Mouse (Mus musculus) hindbrain, embryonic 13.5 days (tissue): ENCODE measurements at regions not wholly inside any gene's neighbourhood (a gene's known extent, or its start where the extent isn't known, plus 50 kb on each side); places are given as distances from the start of the nearest gene placed in this dataset.

Experiments
- ATAC-seq: fragments of 200-750 bp; cut with Nextera tagmentation; 2 replicates; pipeline ENCODE4 v1.8.0; 2017; ENCODE audit warnings: moderate TSS enrichment; ENCODE audit not compliant: low FRiP score
- H3K27ac ChIP-seq: fragments of 300-500 bp; sonication (generic); 2 replicates; pipeline ENCODE4 v1.5.1; 2015; ENCODE audit warnings: inconsistent platforms, mild to moderate bottlenecking, moderate library complexity
- H3K27me3 ChIP-seq: fragments of 300-500 bp; sonication (generic); 2 replicates; pipeline ENCODE4 v1.6.1; 2015; ENCODE audit warnings: mild to moderate bottlenecking, inconsistent platforms
- H3K36me3 ChIP-seq: fragments of 300-500 bp; sonication (generic); 2 replicates; pipeline ENCODE4 v1.6.1; 2015; ENCODE audit warnings: mild to moderate bottlenecking, inconsistent platforms
- H3K4me1 ChIP-seq: fragments of 300-500 bp; sonication (generic); replicated peaks from 2 replicates; pipeline ENCODE4 v1.6.1; 2015; ENCODE audit warnings: inconsistent platforms
- H3K4me2 ChIP-seq: fragments of 300-500 bp; sonication (generic); 2 replicates; pipeline ENCODE4 v1.6.1; 2015; ENCODE audit warnings: inconsistent platforms, mild to moderate bottlenecking, moderate library complexity
- H3K4me3 ChIP-seq: fragments of 300-500 bp; sonication (generic); 2 replicates; pipeline ENCODE4 v1.5.1; 2015; ENCODE audit warnings: mild to moderate bottlenecking, inconsistent platforms
- H3K9ac ChIP-seq: fragments of 300-500 bp; sonication (generic); 2 replicates; pipeline ENCODE4 v1.6.1; 2015; ENCODE audit warnings: mild to moderate bottlenecking, inconsistent platforms
- H3K9me3 ChIP-seq: fragments of 300-500 bp; sonication (generic); 2 replicates; pipeline ENCODE4 v1.6.1; 2016; ENCODE audit warnings: inconsistent platforms
- WGBS: fragments of 180-500 bp; shearing (Covaris S2); methylation state at CpG from one replicate; pipeline ENCODE4 v1.1.7; 2015; 5-methylcytosine and 5-hydroxymethylcytosine counted together

- Histone ChIP-seq H3K9ac (no peak overlapping the region), H3K4me1 (no peaks in the 10 kb centered on the region; the same call in 1 of the 2 replicates), H3K4me2 (no peak overlapping the region), H3K9me3 (no peaks in the 10 kb centered on the region), H3K36me3 (no peaks in the 10 kb centered on the region), H3K27ac (no peak overlapping the region), H3K27me3 (no peaks in the 10 kb centered on the region), H3K4me3 (no peak overlapping the region)
- no peak for ATAC-seq
- WGBS = 87% methylated on average over 2 of the region's 2 CpGs
Observed at GRCm38 (mm10) chr1:193644506-193644905, 274.4 kb upstream of the Camk1g start.

GRCm38 (mm10) chr1:193636451-193636850 is 266.4 kb upstream of the Camk1g start:
- no peak overlapping the region for H3K9ac ChIP-seq
- no peak overlapping the region for H3K4me2 ChIP-seq
- ATAC-seq = no peak
- H3K27me3 ChIP-seq = no peaks in the 10 kb centered on the region
- H3K27ac ChIP-seq = no peak overlapping the region
- 90% methylated on average over 5 of the region's 5 CpGs for WGBS
- H3K9me3 ChIP-seq = no peaks in the 10 kb centered on the region
- peaks cover 6% of the 10 kb centered on the region; the same call in 1 of the 2 replicates for H3K4me1 ChIP-seq
- no peak overlapping the region for H3K4me3 ChIP-seq
- H3K36me3 ChIP-seq = no peaks in the 10 kb centered on the region

GRCm38 (mm10) chr1:193632115-193632514 is 262.0 kb upstream of the Camk1g start:
- no peaks in the 10 kb centered on the region for H3K9me3 ChIP-seq
- ATAC-seq = no peak
- H3K36me3 ChIP-seq = no peaks in the 10 kb centered on the region
- H3K4me3 ChIP-seq = no peak overlapping the region
- no peak overlapping the region for H3K9ac ChIP-seq
- no peak overlapping the region for H3K4me2 ChIP-seq
- 91% methylated on average over 2 of the region's 2 CpGs for WGBS
- no peaks in the 10 kb centered on the region for H3K27me3 ChIP-seq
- H3K27ac ChIP-seq = no peak overlapping the region
- peaks cover 17% of the 10 kb centered on the region for H3K4me1 ChIP-seq

- Histone ChIP-seq H3K9me3 (no peaks in the 10 kb centered on the region), H3K27me3 (no peaks in the 10 kb centered on the region), H3K27ac (no peak overlapping the region), H3K9ac (no peak overlapping the region), H3K4me1 (peaks cover 26% of the 10 kb centered on the region), H3K36me3 (no peaks in the 10 kb centered on the region), H3K4me2 (no peak overlapping the region), H3K4me3 (no peak overlapping the region)
- no peak for ATAC-seq
- 70% methylated on average over 2 of the region's 2 CpGs for WGBS
Observed at GRCm38 (mm10) chr1:193629887-193630286, 259.8 kb upstream of the Camk1g start.

GRCm38 (mm10) chr1:193626924-193627849 is 257.1 kb upstream of the Camk1g start:
- Histone ChIP-seq H3K27ac (peak overlapping the region; percentile 80), H3K9me3 (no peaks in the 10 kb centered on the region), H3K27me3 (no peaks in the 10 kb centered on the region), H3K4me1 (peaks cover 26% of the 10 kb centered on the region), H3K36me3 (no peaks in the 10 kb centered on the region), H3K4me2 (peak overlapping the region; percentile 11; the same call in 1 of the 2 replicates), H3K4me3 (no peak overlapping the region), H3K9ac (no peak overlapping the region; the same call in 1 of the 2 replicates)
- peak; percentile 69; the same call in 1 of the 2 replicates for ATAC-seq
- WGBS = 42% methylated on average over 16 of the region's 16 CpGs

GRCm38 (mm10) chr1:193625101-193625956 is 255.2 kb upstream of the Camk1g start:
- H3K27ac ChIP-seq = no peak overlapping the region
- H3K27me3 ChIP-seq = no peaks in the 10 kb centered on the region
- H3K4me3 ChIP-seq = no peak overlapping the region
- H3K9me3 ChIP-seq = no peaks in the 10 kb centered on the region
- peaks cover 26% of the 10 kb centered on the region for H3K4me1 ChIP-seq
- no peaks in the 10 kb centered on the region for H3K36me3 ChIP-seq
- WGBS = 39% methylated on average over 9 of the region's 9 CpGs
- H3K9ac ChIP-seq = no peak overlapping the region
- no peak overlapping the region for H3K4me2 ChIP-seq
- no peak for ATAC-seq

- Histone ChIP-seq H3K27me3 (no peaks in the 10 kb centered on the region), H3K4me1 (peaks cover 29% of the 10 kb centered on the region), H3K4me3 (no peak overlapping the region), H3K9ac (no peak overlapping the region), H3K27ac (no peak overlapping the region), H3K9me3 (no peaks in the 10 kb centered on the region), H3K36me3 (no peaks in the 10 kb centered on the region), H3K4me2 (no peak overlapping the region)
- WGBS = 87% methylated on average over 3 of the region's 3 CpGs
- no peak for ATAC-seq
Observed at GRCm38 (mm10) chr1:193623571-193623970, 253.5 kb upstream of the Camk1g start.

- Histone ChIP-seq H3K4me2 (no peak overlapping the region), H3K4me1 (peaks cover 17% of the 10 kb centered on the region), H3K9me3 (no peaks in the 10 kb centered on the region), H3K27me3 (no peaks in the 10 kb centered on the region), H3K9ac (no peak overlapping the region), H3K27ac (peak overlapping the region; percentile 77), H3K4me3 (no peak overlapping the region), H3K36me3 (no peaks in the 10 kb centered on the region)
- WGBS = 50% methylated on average over 8 of the region's 8 CpGs
- 0 out of 2 replicates have a peak, but pooled peaks have one; percentile 28 for ATAC-seq
Observed at GRCm38 (mm10) chr1:193618250-193618649, 248.2 kb upstream of the Camk1g start.

GRCm38 (mm10) chr1:193610471-193610870 is 240.4 kb upstream of the Camk1g start:
- peaks cover 13% of the 10 kb centered on the region for H3K4me1 ChIP-seq
- H3K27me3 ChIP-seq = no peaks in the 10 kb centered on the region
- H3K4me3 ChIP-seq = no peak overlapping the region
- no peaks in the 10 kb centered on the region for H3K9me3 ChIP-seq
- H3K36me3 ChIP-seq = no peaks in the 10 kb centered on the region
- H3K4me2 ChIP-seq = no peak overlapping the region
- no peak overlapping the region for H3K9ac ChIP-seq
- H3K27ac ChIP-seq = no peak overlapping the region
- 0 out of 2 replicates have a peak, but pooled peaks have one; percentile 24 for ATAC-seq
- 67% methylated on average over 4 of the region's 4 CpGs for WGBS

GRCm38 (mm10) chr1:193599895-193600294 is 229.8 kb upstream of the Camk1g start:
- Histone ChIP-seq H3K4me1 (no peaks in the 10 kb centered on the region), H3K36me3 (no peaks in the 10 kb centered on the region), H3K4me2 (no peak overlapping the region), H3K9ac (no peak overlapping the region), H3K9me3 (no peaks in the 10 kb centered on the region), H3K27me3 (no peaks in the 10 kb centered on the region), H3K27ac (no peak overlapping the region), H3K4me3 (no peak overlapping the region)
- WGBS = 79% methylated on average over 4 of the region's 4 CpGs
- no peak for ATAC-seq

GRCm38 (mm10) chr1:193599163-193599562 is 229.1 kb upstream of the Camk1g start:
- H3K9ac ChIP-seq = no peak overlapping the region
- H3K9me3 ChIP-seq = no peaks in the 10 kb centered on the region
- no peak overlapping the region for H3K4me3 ChIP-seq
- no peaks in the 10 kb centered on the region for H3K27me3 ChIP-seq
- H3K36me3 ChIP-seq = no peaks in the 10 kb centered on the region
- H3K4me1 ChIP-seq = no peaks in the 10 kb centered on the region
- WGBS = 41% methylated on average over 1 of the region's 1 CpGs
- no peak for ATAC-seq
- H3K27ac ChIP-seq = no peak overlapping the region
- no peak overlapping the region for H3K4me2 ChIP-seq

GRCm38 (mm10) chr1:193590301-193590829 is 220.3 kb upstream of the Camk1g start:
- WGBS = 10% methylated on average over 5 of the region's 5 CpGs
- no peaks in the 10 kb centered on the region for H3K9me3 ChIP-seq
- H3K9ac ChIP-seq = no peak overlapping the region
- H3K4me3 ChIP-seq = no peak overlapping the region
- H3K36me3 ChIP-seq = no peaks in the 10 kb centered on the region
- ATAC-seq = no peak
- H3K27me3 ChIP-seq = no peaks in the 10 kb centered on the region
- H3K4me2 ChIP-seq = no peak overlapping the region
- peaks cover 40% of the 10 kb centered on the region for H3K4me1 ChIP-seq
- peak overlapping the region; percentile 63 for H3K27ac ChIP-seq
